Mouse (Mus musculus): ENCODE data around the gene Six3. TPM values are rescaled to one million over a fixed set of nuclear protein-coding genes. Genes with fewer than 3 reads are reported as not detected.
A peak's percentile ranks its signal among the peaks of the same experiment; 100 is the strongest.

Gene Six3
- polyA plus RNA-seq, 1 experiment from 2014 or later: 2.1 TPM

DNA sequence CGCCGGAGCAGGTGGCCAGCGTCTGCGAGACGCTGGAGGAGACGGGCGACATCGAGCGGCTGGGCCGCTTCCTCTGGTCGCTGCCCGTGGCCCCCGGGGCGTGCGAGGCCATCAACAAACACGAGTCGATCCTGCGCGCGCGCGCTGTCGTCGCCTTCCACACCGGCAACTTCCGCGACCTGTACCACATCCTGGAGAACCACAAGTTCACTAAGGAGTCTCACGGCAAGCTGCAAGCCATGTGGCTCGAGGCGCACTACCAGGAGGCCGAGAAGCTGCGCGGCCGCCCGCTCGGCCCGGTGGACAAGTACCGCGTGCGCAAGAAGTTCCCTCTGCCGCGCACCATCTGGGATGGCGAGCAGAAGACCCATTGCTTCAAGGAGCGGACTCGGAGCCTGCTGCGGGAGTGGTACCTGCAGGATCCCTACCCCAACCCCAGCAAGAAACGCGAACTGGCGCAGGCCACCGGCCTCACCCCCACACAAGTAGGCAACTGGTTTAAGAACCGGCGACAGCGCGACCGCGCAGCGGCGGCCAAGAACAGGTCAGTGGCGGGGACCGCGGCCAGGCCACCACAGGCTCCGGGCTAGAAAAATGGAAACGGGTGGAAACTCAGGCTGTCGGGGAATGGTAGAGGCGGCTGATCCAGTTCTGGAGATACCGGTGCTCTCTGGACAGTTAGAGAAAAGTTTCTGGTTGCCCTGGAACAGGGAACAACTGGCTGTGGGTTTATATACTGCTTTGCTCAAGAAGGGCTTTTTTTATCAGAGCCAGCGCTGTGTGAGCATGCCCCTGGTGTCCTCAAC is 8.3 kb downstream of the Six3 start:
- Histone ChIP-seq H3K9ac (ENCODE audit: low read depth, low read length) (peak overlapping the region; percentile 57), H3K27me3 (replicated peaks; ENCODE audit: control insufficient read depth, insufficient read depth, low read length) (peaks cover 98% of the 10 kb centered on the region), H3K4me2 (ENCODE audit: low read depth, low read length) (peak overlapping the region; percentile 57), H3K4me1 (ENCODE audit: control insufficient read depth, insufficient read depth, low read length) (peaks cover 11% of the 10 kb centered on the region; the same call in 1 of the 2 replicates), H3K9me3 (ENCODE audit: control insufficient read depth, low read length) (no peaks in the 10 kb centered on the region), H3K36me3 (ENCODE audit: control insufficient read depth, insufficient read depth, low read length) (no peaks in the 10 kb centered on the region), H3K4me3 (ENCODE audit: low read depth, low read length) (peak overlapping the region; percentile 42), H3K27ac (replicated peaks; ENCODE audit: low read depth, low read length) (peak overlapping the region; percentile 68)
- WGBS: 2% methylated on average over 40 of the region's 67 CpGs
- no peak for DNase-seq (ENCODE audit: low spot score)
- no peak for ATAC-seq (ENCODE audit: low read depth)

- peak overlapping the region; percentile 26; the same call in 1 of the 2 replicates for H3K4me2 ChIP-seq (ENCODE audit: low read depth, low read length)
- 10% methylated on average over 10 of the region's 12 CpGs for WGBS
- H3K27ac ChIP-seq (replicated peaks; ENCODE audit: low read depth, low read length): peak overlapping the region; percentile 68
- H3K36me3 ChIP-seq (ENCODE audit: control insufficient read depth, insufficient read depth, low read length): no peaks in the 10 kb centered on the region
- H3K9me3 ChIP-seq (ENCODE audit: control insufficient read depth, low read length): no peaks in the 10 kb centered on the region
- ATAC-seq (ENCODE audit: low read depth) (no peak), DNase-seq (ENCODE audit: low spot score) (no peak)
- H3K27me3 ChIP-seq (replicated peaks; ENCODE audit: control insufficient read depth, insufficient read depth, low read length): peaks cover 98% of the 10 kb centered on the region
- H3K4me1 ChIP-seq (ENCODE audit: control insufficient read depth, insufficient read depth, low read length): peaks cover 11% of the 10 kb centered on the region; the same call in 1 of the 2 replicates
- H3K9ac ChIP-seq (ENCODE audit: low read depth, low read length): peak overlapping the region; percentile 57
- peak overlapping the region; percentile 42 for H3K4me3 ChIP-seq (ENCODE audit: low read depth, low read length)
Measured at GRCm38 (mm10) chr17:85622493-85623157, 9.2 kb downstream of the Six3 start.

DNA sequence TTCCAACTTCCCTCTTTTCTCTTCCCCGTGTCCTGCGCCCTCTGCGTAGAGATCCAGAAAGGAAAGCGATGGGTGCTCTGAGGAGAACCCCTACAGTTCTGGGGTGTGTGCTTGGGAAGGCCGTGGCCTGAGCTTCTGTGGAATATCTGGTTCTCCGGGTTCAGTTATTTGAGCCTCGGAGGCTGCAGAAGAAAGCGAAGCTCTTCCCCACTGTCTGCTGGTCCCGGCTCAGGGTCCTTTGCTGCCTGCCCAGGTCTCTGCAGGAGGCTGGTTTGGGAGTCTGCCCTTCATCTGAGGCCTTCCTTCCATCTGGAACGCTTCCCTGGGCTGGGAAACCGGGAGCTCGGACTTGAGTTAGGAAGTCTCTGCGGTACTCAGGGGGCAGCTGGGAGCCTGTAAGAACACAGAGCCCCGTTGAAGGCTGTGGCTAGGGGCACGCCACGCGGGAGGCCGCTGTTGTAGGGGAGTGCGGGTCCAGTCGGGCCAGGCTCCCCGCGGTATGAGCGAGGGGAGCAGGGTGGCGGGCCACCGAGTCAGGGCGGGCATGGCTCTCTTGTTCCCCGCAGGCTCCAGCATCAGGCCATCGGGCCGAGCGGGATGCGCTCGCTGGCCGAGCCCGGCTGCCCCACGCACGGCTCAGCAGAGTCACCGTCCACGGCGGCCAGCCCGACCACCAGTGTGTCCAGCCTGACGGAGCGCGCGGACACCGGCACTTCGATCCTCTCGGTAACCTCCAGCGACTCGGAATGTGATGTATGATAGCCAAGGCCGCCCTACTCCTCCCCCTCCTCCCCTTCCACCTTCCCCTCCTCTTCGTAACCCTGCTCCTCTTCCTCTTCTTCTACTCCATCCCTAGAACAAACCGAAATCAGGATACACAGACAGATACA is 10.0 kb downstream of the Six3 start:
- peak overlapping the region; percentile 42 for H3K4me3 ChIP-seq (ENCODE audit: low read depth, low read length)
- DNase-seq (ENCODE audit: low spot score) (no peak), ATAC-seq (ENCODE audit: low read depth) (no peak)
- 2% methylated on average over 25 of the region's 52 CpGs for WGBS
- no peaks in the 10 kb centered on the region for H3K36me3 ChIP-seq (ENCODE audit: control insufficient read depth, insufficient read depth, low read length)
- H3K27me3 ChIP-seq (replicated peaks; ENCODE audit: control insufficient read depth, insufficient read depth, low read length): peaks cover 98% of the 10 kb centered on the region
- peaks cover 5% of the 10 kb centered on the region; the same call in 1 of the 2 replicates for H3K4me1 ChIP-seq (ENCODE audit: control insufficient read depth, insufficient read depth, low read length)
- peak overlapping the region; percentile 26 for H3K4me2 ChIP-seq (ENCODE audit: low read depth, low read length)
- peak overlapping the region; percentile 57 for H3K9ac ChIP-seq (ENCODE audit: low read depth, low read length)
- H3K27ac ChIP-seq (replicated peaks; ENCODE audit: low read depth, low read length): no peak overlapping the region
- no peaks in the 10 kb centered on the region for H3K9me3 ChIP-seq (ENCODE audit: control insufficient read depth, low read length)

GRCm38 (mm10) chr17:85624051-85624420 is 10.6 kb downstream of the Six3 start:
- Histone ChIP-seq H3K4me3 (ENCODE audit: low read depth, low read length) (peak overlapping the region; percentile 42), H3K4me2 (ENCODE audit: low read depth, low read length) (no peak overlapping the region), H3K27me3 (replicated peaks; ENCODE audit: control insufficient read depth, insufficient read depth, low read length) (peaks cover 98% of the 10 kb centered on the region), H3K9me3 (ENCODE audit: control insufficient read depth, low read length) (no peaks in the 10 kb centered on the region), H3K4me1 (ENCODE audit: control insufficient read depth, insufficient read depth, low read length) (peaks cover 5% of the 10 kb centered on the region; the same call in 1 of the 2 replicates), H3K36me3 (ENCODE audit: control insufficient read depth, insufficient read depth, low read length) (no peaks in the 10 kb centered on the region), H3K27ac (replicated peaks; ENCODE audit: low read depth, low read length) (no peak overlapping the region), H3K9ac (ENCODE audit: low read depth, low read length) (peak overlapping the region; percentile 57)
- WGBS: 3% methylated on average over 13 of the region's 13 CpGs
- DNase-seq (ENCODE audit: low spot score) (no peak), ATAC-seq (ENCODE audit: low read depth) (no peak)

DNA sequence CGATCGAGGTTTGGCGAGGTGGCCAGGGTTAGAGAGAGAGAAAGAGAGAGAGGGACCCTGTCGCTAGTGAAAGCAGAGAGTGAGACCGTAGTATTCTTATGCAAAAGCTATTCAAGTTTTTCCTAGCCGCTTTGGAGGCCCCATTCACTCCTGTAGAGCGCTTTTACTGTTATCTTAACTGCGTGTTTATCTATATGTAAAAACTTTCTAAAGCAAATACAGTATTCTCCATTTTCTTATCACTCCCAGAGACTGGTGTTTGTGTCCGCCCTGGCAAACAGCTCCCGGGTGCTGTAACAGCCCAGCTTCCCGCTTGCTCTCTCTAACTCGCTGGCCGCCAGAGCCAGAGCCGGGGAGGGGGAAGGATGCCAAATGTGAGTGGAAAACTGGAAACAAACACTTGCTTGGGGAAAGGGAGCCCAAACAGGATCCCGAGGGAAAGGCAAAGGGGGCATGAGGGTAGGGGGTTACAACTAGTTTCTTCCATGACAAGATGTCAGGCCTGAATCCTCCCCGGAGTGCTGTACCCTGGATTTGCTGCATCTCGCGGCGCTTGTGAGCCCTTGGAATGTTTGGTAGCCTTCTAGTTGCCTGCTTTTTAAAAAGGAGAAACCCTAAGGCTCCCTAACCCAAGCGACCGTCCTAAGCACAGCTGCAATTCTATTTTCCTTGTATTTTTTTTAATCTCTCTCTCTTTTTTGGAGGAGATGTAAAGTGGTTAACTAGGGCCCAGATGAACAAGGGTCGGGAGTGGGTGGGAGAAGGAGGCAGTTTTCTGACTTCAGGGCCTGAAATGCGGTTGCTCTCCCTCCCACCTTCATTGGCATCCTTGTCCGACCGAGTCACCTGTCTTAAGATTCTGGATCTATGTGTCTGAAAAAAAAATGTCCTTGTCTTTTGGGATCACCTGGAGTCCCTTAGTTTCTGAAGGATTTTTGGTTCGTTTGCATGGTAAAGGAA is 11.9 kb downstream of the Six3 start:
- H3K27ac ChIP-seq (replicated peaks; ENCODE audit: low read depth, low read length): no peak overlapping the region
- H3K9me3 ChIP-seq (ENCODE audit: control insufficient read depth, low read length): no peaks in the 10 kb centered on the region
- peaks cover 5% of the 10 kb centered on the region; the same call in 1 of the 2 replicates for H3K4me1 ChIP-seq (ENCODE audit: control insufficient read depth, insufficient read depth, low read length)
- 2% methylated on average over 26 of the region's 26 CpGs for WGBS
- no peaks in the 10 kb centered on the region for H3K36me3 ChIP-seq (ENCODE audit: control insufficient read depth, insufficient read depth, low read length)
- DNase-seq (ENCODE audit: low spot score): no peak
- peak overlapping the region; percentile 8 for H3K4me3 ChIP-seq (ENCODE audit: low read depth, low read length)
- H3K27me3 ChIP-seq (replicated peaks; ENCODE audit: control insufficient read depth, insufficient read depth, low read length): peaks cover 98% of the 10 kb centered on the region
- H3K4me2 ChIP-seq (ENCODE audit: low read depth, low read length): peak overlapping the region; percentile 1
- peak overlapping the region; percentile 5; the same call in 1 of the 2 replicates for H3K9ac ChIP-seq (ENCODE audit: low read depth, low read length)
- no peak for ATAC-seq (ENCODE audit: low read depth)

DNA sequence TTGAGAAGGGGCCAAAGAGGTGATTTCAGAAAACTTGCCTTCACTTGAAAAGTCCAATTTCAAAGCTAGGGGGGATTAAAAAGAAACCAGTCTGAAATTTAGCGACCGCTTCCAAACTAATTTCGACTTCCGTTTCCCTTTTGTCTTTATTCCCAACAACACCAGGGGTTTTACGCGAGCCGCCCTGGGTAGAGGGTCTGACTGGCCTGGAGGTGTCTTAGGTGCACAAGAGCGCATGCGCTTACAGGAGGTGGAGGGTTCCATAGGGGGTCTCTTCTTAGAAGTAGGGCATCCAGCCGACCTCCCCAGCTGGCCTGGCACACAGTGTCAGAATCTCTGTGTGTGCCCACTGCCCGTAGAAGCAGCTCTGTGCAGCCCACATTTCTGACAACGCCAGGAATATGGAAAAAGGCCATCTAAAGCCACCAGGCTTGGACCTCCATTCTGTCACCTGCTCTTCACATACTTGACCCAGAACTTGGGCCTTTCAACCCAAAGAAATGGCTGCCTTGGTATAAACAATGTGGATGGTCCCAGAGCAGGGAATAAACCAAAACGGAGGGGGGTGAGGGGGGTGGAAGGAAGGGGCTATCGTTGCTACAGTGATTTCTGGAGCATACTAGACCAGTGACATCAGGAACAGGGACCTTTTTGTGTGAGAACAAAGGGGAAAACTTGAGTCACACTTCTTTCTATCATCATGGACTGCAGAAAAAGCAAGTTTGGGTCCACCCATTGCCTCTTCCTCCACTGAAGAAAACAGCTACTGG is 12.9 kb downstream of the Six3 start:
- Histone ChIP-seq H3K4me2 (ENCODE audit: low read depth, low read length) (peak overlapping the region; percentile 1), H3K9ac (ENCODE audit: low read depth, low read length) (peak overlapping the region; percentile 5; the same call in 1 of the 2 replicates), H3K36me3 (ENCODE audit: control insufficient read depth, insufficient read depth, low read length) (no peaks in the 10 kb centered on the region), H3K4me1 (ENCODE audit: control insufficient read depth, insufficient read depth, low read length) (peaks cover 7% of the 10 kb centered on the region), H3K27me3 (replicated peaks; ENCODE audit: control insufficient read depth, insufficient read depth, low read length) (peaks cover 98% of the 10 kb centered on the region), H3K9me3 (ENCODE audit: control insufficient read depth, low read length) (no peaks in the 10 kb centered on the region), H3K27ac (replicated peaks; ENCODE audit: low read depth, low read length) (no peak overlapping the region), H3K4me3 (ENCODE audit: low read depth, low read length) (no peak overlapping the region; the same call in 1 of the 2 replicates)
- 12% methylated on average over 14 of the region's 14 CpGs for WGBS
- DNase-seq (ENCODE audit: low spot score) (no peak), ATAC-seq (ENCODE audit: low read depth) (no peak)

GRCm38 (mm10) chr17:85627751-85628150 is 14.3 kb downstream of the Six3 start:
- Histone ChIP-seq H3K27me3 (replicated peaks; ENCODE audit: control insufficient read depth, insufficient read depth, low read length) (peaks cover 95% of the 10 kb centered on the region), H3K4me3 (ENCODE audit: low read depth, low read length) (no peak overlapping the region), H3K27ac (replicated peaks; ENCODE audit: low read depth, low read length) (no peak overlapping the region), H3K4me1 (ENCODE audit: control insufficient read depth, insufficient read depth, low read length) (peaks cover 4% of the 10 kb centered on the region; the same call in 1 of the 2 replicates), H3K4me2 (ENCODE audit: low read depth, low read length) (no peak overlapping the region), H3K36me3 (ENCODE audit: control insufficient read depth, insufficient read depth, low read length) (no peaks in the 10 kb centered on the region), H3K9ac (ENCODE audit: low read depth, low read length) (no peak overlapping the region), H3K9me3 (ENCODE audit: control insufficient read depth, low read length) (no peaks in the 10 kb centered on the region)
- WGBS: 53% methylated on average over 5 of the region's 5 CpGs
- ATAC-seq (ENCODE audit: low read depth): no peak
- DNase-seq (ENCODE audit: low spot score): no peak
